Comparison of ENCODE assay signal across 9 mouse cellular contexts in the genomic region with DNA sequence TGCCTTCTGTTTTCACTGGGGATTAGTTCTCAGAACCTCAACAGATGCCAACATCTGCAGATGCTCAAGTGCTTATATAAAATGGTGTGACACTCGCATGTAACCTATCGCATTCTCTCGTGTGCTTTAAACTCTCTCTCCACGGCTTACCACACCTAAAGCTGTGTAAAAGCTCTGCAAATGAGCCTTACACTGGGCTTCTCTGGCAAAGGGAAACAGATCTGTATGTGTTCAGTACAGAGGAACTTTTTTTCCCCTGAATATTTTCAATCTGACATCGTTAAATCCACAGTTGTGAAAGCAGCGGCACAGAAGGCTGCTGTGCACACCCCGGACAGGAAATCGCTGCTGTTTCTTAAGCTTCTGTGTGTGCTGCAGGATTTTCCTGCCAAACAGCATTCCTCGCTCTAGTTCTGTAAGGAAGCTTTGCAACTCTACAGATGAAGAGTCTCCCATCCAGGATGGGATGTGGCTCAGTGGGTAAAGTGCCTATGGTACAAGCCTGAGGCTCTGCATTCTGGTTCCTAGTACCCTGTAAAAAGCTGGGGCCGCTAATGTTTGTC.
DNase-seq lines count a peak whose midpoint lies in the region; ATAC-seq and TF ChIP-seq lines count a peak whose summit lies in the region.
"Had no signal": no experiment of that assay in that cellular context is flagged by ENCODE, and none has a peak within 500 bp of the region (broad histone marks: within the 10 kb centered on the region; RNA-seq: fewer than 3 reads in every experiment).

No protein-coding gene starts in this region.

- H3K4me2 ChIP-seq in heart, embryonic 13.5 days: peak overlapping the region; percentile 29
- H3K4me2 ChIP-seq in limb, embryonic 14.5 days (replicated peaks; ENCODE audit: low read depth, low read length, severe bottlenecking): peak overlapping the region; percentile 31; the same call in 1 of the 2 replicates
- H3K4me2 ChIP-seq: liver, embryonic 13.5 days had no signal

- H3K9me3 ChIP-seq in heart, embryonic 13.5 days: no peaks in the 10 kb centered on the region
- no peaks in the 10 kb centered on the region for H3K9me3 ChIP-seq in limb, embryonic 14.5 days (ENCODE audit: control insufficient read depth, low read length)
- H3K9me3 ChIP-seq: liver, embryonic 13.5 days had no signal

- no peak overlapping the region for H3K27ac ChIP-seq in heart, adult 2 months
- peak overlapping the region; percentile 68 for H3K27ac ChIP-seq in heart, embryonic 13.5 days (replicated peaks)
- peak overlapping the region; percentile 45 for H3K27ac ChIP-seq in limb, embryonic 14.5 days (replicated peaks; ENCODE audit: low read depth, low read length)
- H3K27ac ChIP-seq in thymus, adult 2 months (ENCODE audit: control insufficient read depth, insufficient read depth, low read length): no peak overlapping the region
- H3K27ac ChIP-seq: liver, embryonic 13.5 days had no signal

- WGBS in heart, adult 2 months: 34% methylated on average over 10 of the region's 10 CpGs
- 53% methylated on average over 10 of the region's 10 CpGs for WGBS in heart, embryonic 13.5 days
- 5% methylated on average over 10 of the region's 10 CpGs for WGBS in limb, embryonic 14.5 days
- WGBS in thymus, adult 2 months: 53% methylated on average over 10 of the region's 10 CpGs

- H3K4me1 ChIP-seq in heart, adult 2 months (ENCODE audit: control insufficient read depth, insufficient read depth, low read length): no peaks in the 10 kb centered on the region
- peaks cover 32% of the 10 kb centered on the region for H3K4me1 ChIP-seq in heart, embryonic 13.5 days
- H3K4me1 ChIP-seq in limb, embryonic 14.5 days (ENCODE audit: control insufficient read depth, insufficient read depth, low read length): peaks cover 57% of the 10 kb centered on the region
- no peaks in the 10 kb centered on the region for H3K4me1 ChIP-seq in thymus, adult 2 months (replicated peaks; ENCODE audit: control insufficient read depth, insufficient read depth, low read length)
- H3K4me1 ChIP-seq: liver, embryonic 13.5 days had no signal

- no peak for ATAC-seq in heart, embryonic 13.5 days (ENCODE audit: extremely low read depth, insufficient number of reproducible peaks, low FRiP score, low TSS enrichment)
- ATAC-seq in limb, embryonic 14.5 days (ENCODE audit: low FRiP score, low read depth): peak; percentile 65

- no peaks in the 10 kb centered on the region for H3K36me3 ChIP-seq in heart, adult 2 months (ENCODE audit: control insufficient read depth, insufficient read depth, low read length)
- no peaks in the 10 kb centered on the region for H3K36me3 ChIP-seq in heart, embryonic 13.5 days
- no peaks in the 10 kb centered on the region for H3K36me3 ChIP-seq in limb, embryonic 14.5 days (ENCODE audit: control insufficient read depth, insufficient read depth, low read length)
- no peaks in the 10 kb centered on the region for H3K36me3 ChIP-seq in thymus, adult 2 months (ENCODE audit: control insufficient read depth, insufficient read depth, low read length)
- H3K36me3 ChIP-seq: liver, embryonic 13.5 days had no signal

- intact Hi-C loops in heart, adult 2 months (cut with DNase I): no loop called here

- TF ChIP-seq CTCF in heart, adult 2 months (IDR thresholded peaks at IDR 0.05): no peak
- no peak for TF ChIP-seq CTCF in thymus, adult 2 months (IDR thresholded peaks at IDR 0.05; ENCODE audit: borderline replicate concordance, control insufficient read depth, extremely low read depth, insufficient read depth, low read length, poor library complexity)

- no peak for TF ChIP-seq POLR2A in heart, adult 2 months (IDR thresholded peaks at IDR 0.05; ENCODE audit: insufficient read depth, low read depth, low read length)
- TF ChIP-seq POLR2A in limb, embryonic 14.5 days (IDR thresholded peaks at IDR 0.05; ENCODE audit: borderline replicate concordance, extremely low read depth, insufficient read depth, insufficient read length): no peak
- TF ChIP-seq POLR2A in thymus, adult 2 months (IDR thresholded peaks at IDR 0.05; ENCODE audit: control insufficient read depth, extremely low read depth, insufficient read depth, low read length, poor library complexity): no peak

- TF ChIP-seq EP300 in heart, adult 2 months (IDR thresholded peaks at IDR 0.05; ENCODE audit: insufficient read depth, low read depth, low read length): no peak

- H3K4me3 ChIP-seq in heart, adult 2 months: no peak overlapping the region
- no peak overlapping the region for H3K4me3 ChIP-seq in heart, embryonic 13.5 days
- H3K4me3 ChIP-seq in limb, embryonic 14.5 days (replicated peaks; ENCODE audit: low read length): no peak overlapping the region
- no peak overlapping the region for H3K4me3 ChIP-seq in thymus, adult 2 months (ENCODE audit: control insufficient read depth, insufficient read depth, low read length)
- H3K4me3 ChIP-seq: liver, embryonic 13.5 days had no signal

- no peaks in the 10 kb centered on the region for H3K79me2 ChIP-seq in heart, adult 2 months (replicated peaks; ENCODE audit: control insufficient read depth, insufficient read depth, low read length)

- H3K9ac ChIP-seq in heart, adult 2 months (ENCODE audit: low read depth, low read length): no peak overlapping the region
- H3K9ac ChIP-seq in heart, embryonic 13.5 days: no peak overlapping the region
- no peak overlapping the region for H3K9ac ChIP-seq in limb, embryonic 14.5 days (ENCODE audit: low read depth, low read length, severe bottlenecking)
- H3K9ac ChIP-seq: liver, embryonic 13.5 days had no signal

- DNase-seq in heart, adult 8-10 months (ENCODE audit: low spot score): peak; percentile 5
- DNase-seq in heart, adult 2 months: no peak
- DNase-seq in R1 (ENCODE audit: low read depth, low spot score): peak; percentile 49
- peak; percentile 87 for DNase-seq in limb, embryonic 14.5 days (ENCODE audit: low spot score)
- DNase-seq in thymus, adult 2 months: no peak
- DNase-seq in layer of hippocampus, adult 18-20 months (ENCODE audit: low spot score in 2 of 2): no peak
- DNase-seq in left cerebral cortex, adult 11 months (ENCODE audit: low spot score): no peak
- DNase-seq: liver, embryonic 13.5 days had no signal

- no peaks in the 10 kb centered on the region for H3K27me3 ChIP-seq in heart, adult 2 months (ENCODE audit: control insufficient read depth, insufficient read depth, low read length)
- no peaks in the 10 kb centered on the region; the same call in 1 of the 2 replicates for H3K27me3 ChIP-seq in heart, embryonic 13.5 days (replicated peaks)
- no peaks in the 10 kb centered on the region for H3K27me3 ChIP-seq in limb, embryonic 14.5 days (ENCODE audit: control insufficient read depth, insufficient read depth, low read length)
- H3K27me3 ChIP-seq in thymus, adult 2 months (ENCODE audit: control insufficient read depth, insufficient read depth, low read length): no peaks in the 10 kb centered on the region
- H3K27me3 ChIP-seq: liver, embryonic 13.5 days had no signal

Comparison
In these comparisons a context has a peak if more than half of its experiments do, and no peak if none do; other contexts are left out.
1. DNase-seq: peak in heart, adult 8-10 months (single experiment), R1 (single experiment) and limb, embryonic 14.5 days (single experiment); none in heart, adult 2 months (0 of 2), thymus, adult 2 months (single experiment), layer of hippocampus, adult 18-20 months (0 of 2) and left cerebral cortex, adult 11 months (single experiment).
2. H3K27ac ChIP-seq: peak in heart, embryonic 13.5 days (single experiment) and limb, embryonic 14.5 days (single experiment); none in heart, adult 2 months (single experiment) and thymus, adult 2 months (single experiment).